Mouse (Mus musculus) neural tube, embryonic 14.5 days (tissue): Measurements from ENCODE around the gene Mindy2. TPM values are rescaled to one million over a fixed set of nuclear protein-coding genes. Genes with fewer than 3 reads are reported as not detected.

Source experiments
- ATAC-seq: fragments of 200-750 bp; cut with Nextera tagmentation; 2 replicates; pipeline ENCODE4 v1.8.0; 2017; ENCODE audit warnings: low read depth, mild to moderate bottlenecking, moderate TSS enrichment, moderate library complexity
- H3K27ac ChIP-seq: fragments of 300-500 bp; sonication (generic); 2 replicates; pipeline ENCODE4 v1.5.1; 2014; ENCODE audit warnings: low read depth, mild to moderate bottlenecking, control low read depth, low read length, moderate library complexity, mixed read lengths
- H3K27me3 ChIP-seq: fragments of 300-500 bp; sonication (generic); 2 replicates; pipeline ENCODE4 v1.6.1; 2014; ENCODE audit warnings: low read length; ENCODE audit not compliant: control insufficient read depth, insufficient read depth
- H3K36me3 ChIP-seq: fragments of 300-500 bp; sonication (generic); 2 replicates; pipeline ENCODE4 v1.6.1; 2014; ENCODE audit warnings: low read length, mixed read lengths; ENCODE audit not compliant: control insufficient read depth, insufficient read depth
- H3K4me1 ChIP-seq: fragments of 300-500 bp; sonication (generic); 2 replicates; pipeline ENCODE4 v1.6.1; 2014; ENCODE audit warnings: low read length; ENCODE audit not compliant: control insufficient read depth, insufficient read depth
- H3K4me2 ChIP-seq: fragments of 300-500 bp; sonication (generic); 2 replicates; pipeline ENCODE4 v1.6.1; 2014; ENCODE audit warnings: mild to moderate bottlenecking, low read depth, low read length, control low read depth
- H3K4me3 ChIP-seq: fragments of 300-500 bp; sonication (generic); 2 replicates; pipeline ENCODE4 v1.5.1; 2014; ENCODE audit warnings: low read depth, low read length, control low read depth, mixed read lengths
- H3K9ac ChIP-seq: fragments of 300-500 bp; sonication (generic); replicated peaks from 2 replicates; pipeline ENCODE4 v1.6.1; 2014; ENCODE audit warnings: low read depth, mild to moderate bottlenecking, control low read depth, low read length, mixed read lengths
- H3K9me3 ChIP-seq: fragments of 300-500 bp; sonication (generic); 2 replicates; pipeline ENCODE4 v1.6.1; 2016; ENCODE audit warnings: low read length; ENCODE audit not compliant: control insufficient read depth
- WGBS: fragments of 180-500 bp; shearing (Covaris S2); extraction: QIAGEN DNeasy Blood & Tissue Kit; methylation state at CpG from one replicate; pipeline ENCODE4 v1.1.7; 2014; 5-methylcytosine and 5-hydroxymethylcytosine counted together
- polyA plus RNA-seq: library from polyadenylated mRNA; unstranded; fragments of >200 nt; fragmentation: Nextera tagmentation; extraction: Ambion mirVana; gene quantifications from 2 replicates; pipeline ENCODE4 v1.2.1, GENCODE M21; 2014

Mindy2 gene
- polyA plus RNA-seq, 1 experiment from 2014 or later: 20.4 TPM

DNA sequence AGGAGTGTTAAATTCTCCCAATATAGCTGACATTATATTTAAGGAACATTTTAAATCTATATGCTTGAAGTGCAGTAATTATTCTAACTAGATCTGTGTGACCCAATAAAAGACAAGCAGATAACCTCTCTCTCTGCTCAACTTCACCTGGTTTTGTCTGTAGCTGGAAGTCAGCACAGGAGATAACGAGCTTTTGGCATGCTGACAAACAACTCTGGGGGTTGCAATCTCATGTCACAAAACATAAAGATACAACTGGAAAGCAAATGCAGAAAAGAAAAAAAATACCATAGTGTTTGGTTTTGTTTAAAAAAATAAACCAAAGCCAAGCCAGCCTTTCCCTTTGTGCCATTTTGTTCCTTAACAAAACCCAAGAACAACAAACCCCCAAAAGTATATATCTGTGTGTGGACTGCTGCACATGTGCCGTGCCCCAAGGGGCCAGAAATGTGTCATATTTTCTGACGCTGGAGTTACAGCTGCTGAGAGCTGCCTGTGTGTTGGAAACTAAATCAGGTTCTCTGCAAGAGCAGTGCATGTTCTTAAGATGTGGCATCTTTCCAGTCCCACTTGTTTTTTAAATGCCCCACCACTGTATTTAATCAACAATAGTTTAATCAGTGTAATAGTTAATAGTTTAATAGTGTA is 45.8 kb downstream of the Mindy2 start:
- H3K9ac ChIP-seq: no peak overlapping the region
- no peak overlapping the region for H3K4me3 ChIP-seq
- peaks cover 24% of the 10 kb centered on the region for H3K36me3 ChIP-seq
- H3K4me1 ChIP-seq: no peaks in the 10 kb centered on the region
- ATAC-seq: no peak
- H3K27ac ChIP-seq: no peak overlapping the region
- H3K4me2 ChIP-seq: no peak overlapping the region
- no peaks in the 10 kb centered on the region for H3K9me3 ChIP-seq
- 77% methylated on average over 3 of the region's 3 CpGs for WGBS
- no peaks in the 10 kb centered on the region for H3K27me3 ChIP-seq

DNA sequence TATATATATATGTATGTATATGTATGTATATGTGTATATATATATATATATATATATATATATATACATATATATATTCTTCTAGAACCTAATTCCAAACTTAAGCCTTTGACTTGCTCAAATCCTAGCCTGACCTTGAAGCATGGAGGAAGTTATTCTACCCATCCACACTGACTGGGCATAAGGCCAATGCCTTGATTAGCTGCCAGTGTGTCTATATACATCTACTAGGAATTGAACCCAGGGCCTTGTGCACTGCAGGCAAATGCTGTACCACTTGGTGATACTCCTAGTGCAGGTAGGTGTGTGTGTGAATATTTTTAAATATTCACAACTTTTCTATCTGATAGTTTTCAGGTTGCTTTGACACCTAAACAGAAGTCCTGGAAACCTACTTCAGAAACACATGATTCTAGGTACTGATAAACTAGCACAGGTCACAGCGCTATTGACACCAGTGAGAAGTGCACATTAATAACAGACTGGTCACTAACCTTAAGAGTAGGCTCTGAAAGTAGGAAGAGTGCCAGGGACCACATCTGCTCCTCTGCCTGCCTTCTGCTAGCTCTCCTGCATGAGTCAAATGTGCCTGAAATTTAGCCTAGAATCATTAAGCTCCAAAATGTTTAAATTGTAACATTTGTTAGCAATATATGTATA is 54.7 kb downstream of the Mindy2 start:
- Histone ChIP-seq H3K27ac (no peak overlapping the region), H3K9ac (no peak overlapping the region), H3K36me3 (peaks cover 20% of the 10 kb centered on the region), H3K4me2 (no peak overlapping the region), H3K27me3 (no peaks in the 10 kb centered on the region), H3K4me1 (no peaks in the 10 kb centered on the region), H3K9me3 (no peaks in the 10 kb centered on the region), H3K4me3 (no peak overlapping the region)
- ATAC-seq: no peak
- WGBS: 95% methylated on average over 1 of the region's 1 CpGs

DNA sequence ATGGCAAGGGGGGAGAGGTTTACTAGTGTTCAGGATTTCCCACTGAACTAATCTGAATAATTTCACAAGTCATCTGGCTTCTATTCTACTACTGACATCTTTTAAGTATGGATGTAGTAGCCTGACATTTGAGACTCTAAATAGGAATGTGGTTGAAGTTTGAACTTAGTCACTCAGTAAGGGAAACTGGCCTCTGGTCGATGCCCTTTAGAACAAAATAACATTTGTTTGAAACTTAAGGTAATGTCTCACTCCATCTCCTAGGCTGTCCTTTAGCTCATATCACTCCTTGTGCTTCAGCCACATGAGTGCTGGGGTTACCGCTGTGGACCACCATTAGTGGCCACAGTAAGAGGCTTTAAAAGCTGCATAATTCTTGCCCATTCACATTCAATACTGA is 58.7 kb downstream of the Mindy2 start:
- H3K4me2 ChIP-seq: no peak overlapping the region
- no peaks in the 10 kb centered on the region for H3K4me1 ChIP-seq
- H3K9ac ChIP-seq: no peak overlapping the region
- no peaks in the 10 kb centered on the region for H3K27me3 ChIP-seq
- 0 out of 2 replicates have a peak, but pooled peaks cover 3% of the 10 kb centered on the region for H3K36me3 ChIP-seq
- ATAC-seq: no peak
- H3K4me3 ChIP-seq: no peak overlapping the region
- 97% methylated on average over 2 of the region's 2 CpGs for whole genome bisulfite sequencing
- H3K9me3 ChIP-seq: no peaks in the 10 kb centered on the region
- no peak overlapping the region for H3K27ac ChIP-seq

DNA sequence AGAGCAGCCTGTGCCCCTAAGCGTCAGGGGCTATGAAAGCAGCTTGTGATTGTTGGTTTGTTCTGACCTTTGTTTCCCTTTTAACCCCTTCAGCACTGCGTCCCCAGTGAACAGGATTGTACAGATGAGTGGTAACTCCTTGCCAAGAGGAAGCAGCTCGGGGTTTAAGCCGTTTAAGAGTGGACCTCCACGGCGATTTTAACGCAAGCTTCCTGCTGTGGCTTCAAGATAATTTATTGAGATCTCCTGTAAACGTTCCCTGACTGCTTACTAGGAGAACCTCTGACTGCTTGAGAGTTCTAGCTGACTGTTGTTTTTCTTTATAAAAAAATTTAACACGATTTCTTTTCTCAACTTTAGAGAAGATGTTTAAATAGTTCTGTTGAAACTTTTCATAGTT is 65.5 kb downstream of the Mindy2 start:
- Histone ChIP-seq H3K9me3 (no peaks in the 10 kb centered on the region), H3K4me3 (no peak overlapping the region), H3K9ac (no peak overlapping the region), H3K4me1 (no peaks in the 10 kb centered on the region), H3K27ac (no peak overlapping the region), H3K4me2 (no peak overlapping the region), H3K36me3 (peaks cover 54% of the 10 kb centered on the region), H3K27me3 (no peaks in the 10 kb centered on the region)
- 45% methylated on average over 9 of the region's 9 CpGs for WGBS
- no peak for ATAC-seq

DNA sequence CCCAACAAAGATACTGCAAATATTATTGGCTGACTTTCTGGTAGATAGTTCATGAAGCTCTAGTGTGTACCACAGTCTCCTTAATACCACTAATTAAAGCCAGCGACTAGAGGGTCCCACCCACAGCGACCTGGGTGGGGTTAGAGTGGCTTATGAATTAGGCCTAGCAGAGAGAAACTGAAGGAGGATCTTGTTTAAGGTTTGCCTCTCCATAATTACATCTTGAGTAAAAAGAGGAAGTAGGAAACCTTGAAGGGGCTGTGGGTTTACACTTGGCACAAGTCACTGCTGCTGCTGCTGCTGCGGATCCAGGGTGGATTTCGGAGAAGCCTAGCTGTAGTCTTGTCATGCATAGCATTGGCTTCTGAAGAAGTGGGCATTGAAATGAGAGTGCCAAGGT is 66.2 kb downstream of the Mindy2 start:
- Histone ChIP-seq H3K4me2 (no peak overlapping the region), H3K36me3 (peaks cover 59% of the 10 kb centered on the region), H3K4me3 (no peak overlapping the region), H3K27me3 (no peaks in the 10 kb centered on the region), H3K9ac (no peak overlapping the region), H3K27ac (no peak overlapping the region), H3K9me3 (no peaks in the 10 kb centered on the region), H3K4me1 (no peaks in the 10 kb centered on the region)
- WGBS: 95% methylated on average over 4 of the region's 4 CpGs
- ATAC-seq: no peak

DNA sequence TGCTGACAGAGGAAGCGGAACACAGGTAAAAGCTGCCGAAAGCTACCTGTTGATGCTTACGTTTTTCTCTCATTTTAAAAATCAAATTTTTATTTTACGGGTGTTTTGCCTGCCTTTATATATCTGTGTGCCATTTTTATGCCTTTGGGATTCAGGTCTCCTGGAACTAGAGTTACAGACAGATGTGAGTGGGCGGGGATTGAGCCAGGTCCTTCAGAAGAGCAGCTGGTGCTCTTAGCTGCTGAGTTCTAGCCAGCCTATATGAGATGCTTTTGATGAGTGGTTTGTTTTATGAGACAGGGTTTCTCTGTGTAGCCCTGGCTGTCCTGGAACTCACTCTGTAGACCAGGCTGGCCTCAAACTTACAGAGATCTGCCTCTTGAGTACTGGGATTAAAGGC is 69.8 kb downstream of the Mindy2 start:
- 94% methylated on average over 5 of the region's 5 CpGs for WGBS
- no peak overlapping the region for H3K27ac ChIP-seq
- no peak for ATAC-seq
- H3K9ac ChIP-seq: no peak overlapping the region
- H3K36me3 ChIP-seq: peaks cover 70% of the 10 kb centered on the region
- no peak overlapping the region for H3K4me2 ChIP-seq
- H3K4me3 ChIP-seq: no peak overlapping the region
- no peaks in the 10 kb centered on the region for H3K9me3 ChIP-seq
- no peaks in the 10 kb centered on the region for H3K27me3 ChIP-seq
- no peaks in the 10 kb centered on the region for H3K4me1 ChIP-seq

DNA sequence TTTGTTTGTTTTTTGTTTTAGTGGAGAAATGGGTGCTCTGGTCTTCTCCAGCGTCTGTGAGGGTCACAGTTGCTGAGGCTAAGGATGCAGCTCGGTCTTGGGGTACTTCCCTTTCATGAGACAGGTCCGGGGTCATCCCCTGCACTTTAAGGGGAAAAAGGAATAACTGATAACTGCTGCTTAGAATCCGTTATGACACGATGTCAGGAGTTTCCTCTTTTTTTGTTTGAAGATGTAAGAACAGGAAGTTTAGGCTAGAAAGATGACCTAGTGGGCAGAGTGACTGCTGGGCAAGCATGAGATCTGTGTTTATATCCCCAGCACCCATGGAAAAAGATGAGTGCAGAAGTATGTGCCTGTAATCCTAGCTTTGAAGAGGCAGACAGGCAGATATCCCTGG is 71.8 kb downstream of the Mindy2 start:
- ATAC-seq: no peak
- H3K4me1 ChIP-seq: no peaks in the 10 kb centered on the region
- H3K9me3 ChIP-seq: no peaks in the 10 kb centered on the region
- H3K4me2 ChIP-seq: no peak overlapping the region
- H3K9ac ChIP-seq: no peak overlapping the region
- 88% methylated on average over 5 of the region's 5 CpGs for WGBS
- H3K36me3 ChIP-seq: peaks cover 71% of the 10 kb centered on the region
- H3K4me3 ChIP-seq: no peak overlapping the region
- no peaks in the 10 kb centered on the region for H3K27me3 ChIP-seq
- no peak overlapping the region for H3K27ac ChIP-seq

DNA sequence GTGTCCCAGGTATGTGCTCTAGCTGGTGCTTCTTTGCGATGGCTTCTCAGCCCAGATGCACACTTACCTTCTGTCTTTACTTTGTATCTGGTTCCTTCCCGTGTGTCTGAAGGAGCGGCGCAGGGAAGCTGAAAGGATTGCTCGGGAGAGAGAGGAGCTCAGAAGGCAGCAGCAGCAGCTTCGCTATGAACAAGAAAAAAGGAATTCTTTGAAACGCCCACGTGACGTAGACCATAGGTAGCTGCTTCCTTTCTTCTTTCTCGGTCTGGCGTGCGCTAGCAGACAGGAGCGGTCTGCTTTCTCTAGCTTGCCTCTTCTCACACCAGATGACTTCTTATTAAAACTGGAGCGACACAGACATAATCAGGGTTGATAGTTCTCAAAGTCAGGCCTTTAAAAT is 72.3 kb downstream of the Mindy2 start:
- peaks cover 72% of the 10 kb centered on the region for H3K36me3 ChIP-seq
- no peak for ATAC-seq
- H3K4me1 ChIP-seq: no peaks in the 10 kb centered on the region
- H3K9me3 ChIP-seq: no peaks in the 10 kb centered on the region
- 93% methylated on average over 14 of the region's 14 CpGs for WGBS
- H3K4me3 ChIP-seq: no peak overlapping the region
- no peaks in the 10 kb centered on the region for H3K27me3 ChIP-seq
- no peak overlapping the region for H3K27ac ChIP-seq
- no peak overlapping the region for H3K9ac ChIP-seq
- no peak overlapping the region for H3K4me2 ChIP-seq

DNA sequence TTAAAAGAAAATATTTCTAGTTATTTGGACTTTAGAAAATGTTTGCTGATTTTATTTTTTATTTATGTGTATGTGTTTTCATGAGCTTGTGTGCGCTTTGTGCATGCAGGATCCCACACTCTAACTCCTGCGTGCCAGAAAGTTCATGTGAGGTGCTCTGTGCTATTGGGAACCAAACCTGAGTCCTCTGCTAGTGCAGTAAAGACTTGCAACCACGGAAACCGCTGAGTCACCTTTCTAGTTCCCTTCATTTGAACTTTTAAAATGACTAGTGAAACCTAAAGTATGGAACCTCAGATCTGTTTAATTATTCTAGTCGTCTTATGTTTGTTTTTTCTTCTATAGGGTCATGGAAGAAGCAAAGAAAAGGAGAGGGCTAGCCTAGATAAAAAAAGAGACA is 76.0 kb downstream of the Mindy2 start:
- no peaks in the 10 kb centered on the region for H3K9me3 ChIP-seq
- no peak overlapping the region for H3K4me2 ChIP-seq
- H3K36me3 ChIP-seq: peaks cover 40% of the 10 kb centered on the region
- H3K4me1 ChIP-seq: no peaks in the 10 kb centered on the region
- ATAC-seq: no peak
- no peak overlapping the region for H3K9ac ChIP-seq
- no peaks in the 10 kb centered on the region for H3K27me3 ChIP-seq
- no peak overlapping the region for H3K4me3 ChIP-seq
- WGBS: 90% methylated on average over 5 of the region's 5 CpGs
- H3K27ac ChIP-seq: no peak overlapping the region
